Mouse (Mus musculus): ENCODE measurements around the gene Tmem179b. TPM values are rescaled to one million over a fixed set of nuclear protein-coding genes. Genes with fewer than 3 reads are reported as not detected.

Gene Tmem179b
- polyA plus RNA-seq, 1 experiment, result 28.7 TPM

GRCm38 (mm10) chr19:8773409-8773808, 858 bp downstream of the Tmem179b start:
- TF ChIP-seq MAX (IDR thresholded peaks at IDR 0.05) (no peak), FOSL1 (IDR thresholded peaks at IDR 0.05; ENCODE audit: insufficient read depth, low read length, poor library complexity, severe bottlenecking) (no peak), MYOG (IDR thresholded peaks at IDR 0.05; ENCODE audit: control insufficient read depth, extremely low read depth, insufficient read length) (no peak), USF1 (IDR thresholded peaks at IDR 0.05; ENCODE audit: low read depth) (no peak), CEBPB (IDR thresholded peaks at IDR 0.05; ENCODE audit: low read depth) (no peak), MYOD1 (IDR thresholded peaks at IDR 0.05; ENCODE audit: control insufficient read depth, insufficient read length, low read depth) (no peak), CTCF (IDR thresholded peaks at IDR 0.05; ENCODE audit: control insufficient read depth, insufficient read depth, insufficient read length) (no peak)
- H3ac ChIP-seq (ENCODE audit: control insufficient read depth, insufficient read length, low read depth), result peak overlapping the region; percentile 60
- no peaks in the 10 kb centered on the region for H3K27me3 ChIP-seq (ENCODE audit: control insufficient read depth, insufficient read depth, insufficient read length)
- peaks cover 14% of the 10 kb centered on the region for H3K79me3 ChIP-seq (ENCODE audit: low read depth)
- no peak overlapping the region for H3K4me3 ChIP-seq (ENCODE audit: insufficient read depth, poor library complexity, severe bottlenecking)
- H3K36me3 ChIP-seq (ENCODE audit: control insufficient read depth, insufficient read depth), result peaks cover 69% of the 10 kb centered on the region
- H3K79me2 ChIP-seq (ENCODE audit: control insufficient read depth, insufficient read depth), result peaks cover 50% of the 10 kb centered on the region

- peaks cover 14% of the 10 kb centered on the region for H3K79me3 ChIP-seq (ENCODE audit: low read depth)
- no peak overlapping the region for H3ac ChIP-seq (ENCODE audit: control insufficient read depth, insufficient read length, low read depth)
- TF ChIP-seq MYOD1 (IDR thresholded peaks at IDR 0.05; ENCODE audit: control insufficient read depth, insufficient read length, low read depth) (no peak), CEBPB (IDR thresholded peaks at IDR 0.05; ENCODE audit: low read depth) (no peak), MYOG (IDR thresholded peaks at IDR 0.05; ENCODE audit: control insufficient read depth, extremely low read depth, insufficient read length) (no peak), FOSL1 (IDR thresholded peaks at IDR 0.05; ENCODE audit: insufficient read depth, low read length, poor library complexity, severe bottlenecking) (no peak), USF1 (IDR thresholded peaks at IDR 0.05; ENCODE audit: low read depth) (no peak), CTCF (IDR thresholded peaks at IDR 0.05; ENCODE audit: control insufficient read depth, insufficient read depth, insufficient read length) (no peak), MAX (IDR thresholded peaks at IDR 0.05) (no peak)
- peaks cover 69% of the 10 kb centered on the region for H3K36me3 ChIP-seq (ENCODE audit: control insufficient read depth, insufficient read depth)
- H3K4me3 ChIP-seq (ENCODE audit: insufficient read depth, poor library complexity, severe bottlenecking), result no peak overlapping the region
- peaks cover 50% of the 10 kb centered on the region for H3K79me2 ChIP-seq (ENCODE audit: control insufficient read depth, insufficient read depth)
- H3K27me3 ChIP-seq (ENCODE audit: control insufficient read depth, insufficient read depth, insufficient read length), result no peaks in the 10 kb centered on the region
Observed at GRCm38 (mm10) chr19:8772996-8773395, 1.3 kb downstream of the Tmem179b start.

GRCm38 (mm10) chr19:8770567-8771270, 3.5 kb downstream of the Tmem179b start, which contains the start of gene Tmem223:
Tmem223 (plus strand) TSS chr19:8770996.
- TF ChIP-seq CEBPB (IDR thresholded peaks at IDR 0.05; ENCODE audit: low read depth) (no peak), USF1 (IDR thresholded peaks at IDR 0.05; ENCODE audit: low read depth) (no peak), FOSL1 (IDR thresholded peaks at IDR 0.05; ENCODE audit: insufficient read depth, low read length, poor library complexity, severe bottlenecking) (no peak), MAX (IDR thresholded peaks at IDR 0.05) (no peak), MYOG (IDR thresholded peaks at IDR 0.05; ENCODE audit: control insufficient read depth, extremely low read depth, insufficient read length) (no peak), CTCF (IDR thresholded peaks at IDR 0.05; ENCODE audit: control insufficient read depth, insufficient read depth, insufficient read length) (no peak), MYOD1 (IDR thresholded peaks at IDR 0.05; ENCODE audit: control insufficient read depth, insufficient read length, low read depth) (no peak)
- H3K27me3 ChIP-seq (ENCODE audit: control insufficient read depth, insufficient read depth, insufficient read length), result no peaks in the 10 kb centered on the region
- H3K36me3 ChIP-seq (ENCODE audit: control insufficient read depth, insufficient read depth), result peaks cover 76% of the 10 kb centered on the region
- H3K4me3 ChIP-seq (ENCODE audit: insufficient read depth, poor library complexity, severe bottlenecking), result peak within 1 kb of the TSS; percentile 51
- H3K79me3 ChIP-seq (ENCODE audit: low read depth), result peaks cover 13% of the 10 kb centered on the region
- peaks cover 46% of the 10 kb centered on the region for H3K79me2 ChIP-seq (ENCODE audit: control insufficient read depth, insufficient read depth)
- H3ac ChIP-seq (ENCODE audit: control insufficient read depth, insufficient read length, low read depth), result peak within 1 kb of the TSS; percentile 50

- H3K27me3 ChIP-seq (ENCODE audit: control insufficient read depth, insufficient read depth, insufficient read length), result no peaks in the 10 kb centered on the region
- peaks cover 23% of the 10 kb centered on the region for H3K79me3 ChIP-seq (ENCODE audit: low read depth)
- H3K36me3 ChIP-seq (ENCODE audit: control insufficient read depth, insufficient read depth), result peaks cover 87% of the 10 kb centered on the region
- H3K79me2 ChIP-seq (ENCODE audit: control insufficient read depth, insufficient read depth), result peaks cover 33% of the 10 kb centered on the region
- H3ac ChIP-seq (ENCODE audit: control insufficient read depth, insufficient read length, low read depth), result no peak overlapping the region
- no peak for TF ChIP-seq FOSL1 (IDR thresholded peaks at IDR 0.05; ENCODE audit: insufficient read depth, low read length, poor library complexity, severe bottlenecking)
- TF ChIP-seq MYOD1 (IDR thresholded peaks at IDR 0.05; ENCODE audit: control insufficient read depth, insufficient read length, low read depth), result no peak
- no peak for TF ChIP-seq USF1 (IDR thresholded peaks at IDR 0.05; ENCODE audit: low read depth)
- no peak for TF ChIP-seq CTCF (IDR thresholded peaks at IDR 0.05; ENCODE audit: control insufficient read depth, insufficient read depth, insufficient read length)
- TF ChIP-seq MAX (IDR thresholded peaks at IDR 0.05), result no peak
- H3K4me3 ChIP-seq (ENCODE audit: insufficient read depth, poor library complexity, severe bottlenecking), result no peak overlapping the region
Observed at GRCm38 (mm10) chr19:8765562-8765961, 8.7 kb downstream of the Tmem179b start.

- H3K36me3 ChIP-seq (ENCODE audit: control insufficient read depth, insufficient read depth), result peaks cover 65% of the 10 kb centered on the region
- peaks cover 45% of the 10 kb centered on the region for H3K79me3 ChIP-seq (ENCODE audit: low read depth)
- H3K79me2 ChIP-seq (ENCODE audit: control insufficient read depth, insufficient read depth), result peaks cover 52% of the 10 kb centered on the region
- TF ChIP-seq MAX (IDR thresholded peaks at IDR 0.05) (no peak), FOSL1 (IDR thresholded peaks at IDR 0.05; ENCODE audit: insufficient read depth, low read length, poor library complexity, severe bottlenecking) (no peak), MYOG (IDR thresholded peaks at IDR 0.05; ENCODE audit: control insufficient read depth, extremely low read depth, insufficient read length) (no peak), CTCF (IDR thresholded peaks at IDR 0.05; ENCODE audit: control insufficient read depth, insufficient read depth, insufficient read length) (no peak)
- H3ac ChIP-seq (ENCODE audit: control insufficient read depth, insufficient read length, low read depth), result no peak overlapping the region
- H3K4me3 ChIP-seq (ENCODE audit: insufficient read depth, poor library complexity, severe bottlenecking), result no peak overlapping the region
- H3K27me3 ChIP-seq (ENCODE audit: control insufficient read depth, insufficient read depth, insufficient read length), result no peaks in the 10 kb centered on the region
Observed at GRCm38 (mm10) chr19:8763276-8763675, 11.0 kb downstream of the Tmem179b start.

Measured in C2C12 (cell line).